Comparison of ENCODE assay signal across 11 mouse cellular contexts in genomic region chr1:34290321-34290720, GRCm38 (mm10).
DNase-seq lines count a peak whose midpoint lies in the region; ATAC-seq and TF ChIP-seq lines count a peak whose summit lies in the region.
"Had no signal": no experiment of that assay in that cellular context is flagged by ENCODE, and none has a peak within 500 bp of the region (broad histone marks: within the 10 kb centered on the region; RNA-seq: fewer than 3 reads in every experiment).

No protein-coding gene starts in this region.

- H3K4me1 ChIP-seq in kidney, adult 2 months (ENCODE audit: control insufficient read depth, insufficient read depth, low read length) = no peaks in the 10 kb centered on the region
- peaks cover 24% of the 10 kb centered on the region for H3K4me1 ChIP-seq in heart, embryonic 15.5 days (replicated peaks)
- no peaks in the 10 kb centered on the region for H3K4me1 ChIP-seq in forebrain, postnatal 0 days (ENCODE audit: insufficient read depth)
- no peaks in the 10 kb centered on the region for H3K4me1 ChIP-seq in forebrain, embryonic 11.5 days (replicated peaks; ENCODE audit: control insufficient read depth, insufficient read depth, low read length)
- H3K4me1 ChIP-seq: forebrain, embryonic 13.5 days; neural tube, embryonic 15.5 days had no signal

- H3K27ac ChIP-seq in kidney, adult 2 months (ENCODE audit: insufficient read depth, low read depth, low read length) = no peak overlapping the region
- H3K27ac ChIP-seq in gastrocnemius, adult 2 months = peak overlapping the region; percentile 71
- peak overlapping the region; percentile 67 for H3K27ac ChIP-seq in heart, embryonic 15.5 days
- no peak overlapping the region for H3K27ac ChIP-seq in forebrain, postnatal 0 days (ENCODE audit: low read depth, low read length)
- no peak overlapping the region for H3K27ac ChIP-seq in forebrain, embryonic 11.5 days (ENCODE audit: low read depth, low read length)
- H3K27ac ChIP-seq: forebrain, embryonic 13.5 days; left cerebral cortex, adult 2 months; neural tube, embryonic 15.5 days had no signal

- intact Hi-C loops in gastrocnemius, adult 2 months (cut with DNase I) = loop anchor here (5.0 kb wide), 1 partner anchor 122 kb away; no protein-coding TSS in a partner anchor

- TF ChIP-seq POLR2A in kidney, adult 2 months (IDR thresholded peaks at IDR 0.05; ENCODE audit: low read depth, low read length) = no peak

- H3K36me3 ChIP-seq in kidney, adult 2 months (ENCODE audit: control insufficient read depth, insufficient read depth, low read length) = peaks cover 15% of the 10 kb centered on the region
- peaks cover 69% of the 10 kb centered on the region for H3K36me3 ChIP-seq in heart, embryonic 15.5 days
- peaks cover 73% of the 10 kb centered on the region for H3K36me3 ChIP-seq in forebrain, postnatal 0 days (ENCODE audit: insufficient read depth)
- no peaks in the 10 kb centered on the region; the same call in 1 of the 2 replicates for H3K36me3 ChIP-seq in forebrain, embryonic 11.5 days (ENCODE audit: control insufficient read depth, insufficient read depth, low read length)

- peak; percentile 47; the same call in 1 of the 2 replicates for ATAC-seq in heart, embryonic 15.5 days (replicated peaks; ENCODE audit: insufficient number of reproducible peaks, insufficient read depth, low FRiP score, low read depth)
- peak; percentile 71 for ATAC-seq in megakaryocyte progenitor cell, adult 5-6 weeks (replicated peaks; ENCODE audit: poor library complexity)
- ATAC-seq in forebrain, postnatal 0 days = no peak
- no peak for ATAC-seq in forebrain, embryonic 11.5 days (replicated peaks; ENCODE audit: low FRiP score)
- ATAC-seq: forebrain, embryonic 13.5 days had no signal

- H3K4me3 ChIP-seq in kidney, adult 2 months (ENCODE audit: insufficient read depth, low read depth, low read length) = no peak overlapping the region
- H3K4me3 ChIP-seq in gastrocnemius, adult 2 months = peak overlapping the region; percentile 19
- no peak overlapping the region for H3K4me3 ChIP-seq in heart, embryonic 15.5 days
- no peak overlapping the region for H3K4me3 ChIP-seq in forebrain, postnatal 0 days (ENCODE audit: low read depth, low read length)
- no peak overlapping the region for H3K4me3 ChIP-seq in forebrain, embryonic 11.5 days (ENCODE audit: low read depth, low read length)
- H3K4me3 ChIP-seq: forebrain, embryonic 13.5 days; left cerebral cortex, adult 2 months; neural tube, embryonic 15.5 days had no signal

- 71% methylated on average over 12 of the region's 12 CpGs for WGBS in kidney, adult 2 months
- WGBS in heart, embryonic 15.5 days = 57% methylated on average over 12 of the region's 12 CpGs
- WGBS in forebrain, postnatal 0 days = 94% methylated on average over 12 of the region's 12 CpGs
- WGBS in forebrain, embryonic 11.5 days = 93% methylated on average over 12 of the region's 12 CpGs

- peak; percentile 24 to 55 for DNase-seq in kidney, postnatal 25 days
- no peak for DNase-seq in kidney, adult 2 months
- DNase-seq in gastrocnemius, adult 2 months = peak; percentile 74
- no peak for DNase-seq in forebrain, postnatal 0 days
- DNase-seq in thymus, postnatal 10 days (ENCODE audit: low spot score in 2 of 2) = no peak
- no peak for DNase-seq in forebrain, embryonic 11.5 days (ENCODE audit: low spot score)

- H3K27me3 ChIP-seq in kidney, adult 2 months (replicated peaks; ENCODE audit: control insufficient read depth, insufficient read depth, low read length) = no peaks in the 10 kb centered on the region
- H3K27me3 ChIP-seq in heart, embryonic 15.5 days = no peaks in the 10 kb centered on the region
- H3K27me3 ChIP-seq in forebrain, postnatal 0 days (ENCODE audit: insufficient read depth, low read length) = no peaks in the 10 kb centered on the region
- no peaks in the 10 kb centered on the region for H3K27me3 ChIP-seq in forebrain, embryonic 11.5 days (ENCODE audit: control insufficient read depth, insufficient read depth, low read length)
- H3K27me3 ChIP-seq: forebrain, embryonic 13.5 days; neural tube, embryonic 15.5 days had no signal

- TF ChIP-seq CTCF in kidney, adult 2 months (conservative IDR thresholded peaks at IDR 0.05; ENCODE audit: insufficient read depth, insufficient read length, low read depth, low read length) = no peak
- no peak for TF ChIP-seq CTCF in gastrocnemius, adult 2 months (IDR thresholded peaks at IDR 0.05)
- no peak for TF ChIP-seq CTCF in forebrain, postnatal 0 days (IDR thresholded peaks at IDR 0.05; ENCODE audit: low read depth)

- no peak overlapping the region for H3K9ac ChIP-seq in heart, embryonic 15.5 days
- no peak overlapping the region for H3K9ac ChIP-seq in forebrain, postnatal 0 days
- H3K9ac ChIP-seq in forebrain, embryonic 11.5 days (ENCODE audit: low read length) = no peak overlapping the region
- H3K9ac ChIP-seq: forebrain, embryonic 13.5 days; neural tube, embryonic 15.5 days had no signal

- no peaks in the 10 kb centered on the region for H3K9me3 ChIP-seq in heart, embryonic 15.5 days (replicated peaks)
- no peaks in the 10 kb centered on the region for H3K9me3 ChIP-seq in forebrain, postnatal 0 days (ENCODE audit: low read length)
- H3K9me3 ChIP-seq in forebrain, embryonic 11.5 days (ENCODE audit: control insufficient read depth, low read length) = no peaks in the 10 kb centered on the region
- H3K9me3 ChIP-seq: forebrain, embryonic 13.5 days; neural tube, embryonic 15.5 days had no signal

- no peak overlapping the region for H3K4me2 ChIP-seq in heart, embryonic 15.5 days
- no peak overlapping the region for H3K4me2 ChIP-seq in forebrain, postnatal 0 days (ENCODE audit: low read depth)
- no peak overlapping the region for H3K4me2 ChIP-seq in forebrain, embryonic 11.5 days (ENCODE audit: low read depth, low read length, severe bottlenecking)
- H3K4me2 ChIP-seq: forebrain, embryonic 13.5 days; neural tube, embryonic 15.5 days had no signal

Comparison
In these comparisons a context has a peak if more than half of its experiments do, and no peak if none do; other contexts are left out.
1. DNase-seq: peak in kidney, postnatal 25 days (2 of 2) and gastrocnemius, adult 2 months (single experiment); none in kidney, adult 2 months (single experiment), forebrain, postnatal 0 days (single experiment), thymus, postnatal 10 days (0 of 2) and forebrain, embryonic 11.5 days (single experiment).
2. H3K27ac ChIP-seq: peak in gastrocnemius, adult 2 months (single experiment) and heart, embryonic 15.5 days (single experiment); none in kidney, adult 2 months (single experiment), forebrain, postnatal 0 days (single experiment) and forebrain, embryonic 11.5 days (single experiment).
3. ATAC-seq: peak in heart, embryonic 15.5 days (single experiment) and megakaryocyte progenitor cell, adult 5-6 weeks (single experiment); none in forebrain, postnatal 0 days (single experiment) and forebrain, embryonic 11.5 days (single experiment).